Mouse (Mus musculus): ENCODE data around the gene Rag1. TPM values are rescaled to one million over a fixed set of nuclear protein-coding genes. Genes with fewer than 3 reads are reported as not detected.

Gene Rag1
- polyA plus RNA-seq, 1 experiment: 11.2 TPM

DNA sequence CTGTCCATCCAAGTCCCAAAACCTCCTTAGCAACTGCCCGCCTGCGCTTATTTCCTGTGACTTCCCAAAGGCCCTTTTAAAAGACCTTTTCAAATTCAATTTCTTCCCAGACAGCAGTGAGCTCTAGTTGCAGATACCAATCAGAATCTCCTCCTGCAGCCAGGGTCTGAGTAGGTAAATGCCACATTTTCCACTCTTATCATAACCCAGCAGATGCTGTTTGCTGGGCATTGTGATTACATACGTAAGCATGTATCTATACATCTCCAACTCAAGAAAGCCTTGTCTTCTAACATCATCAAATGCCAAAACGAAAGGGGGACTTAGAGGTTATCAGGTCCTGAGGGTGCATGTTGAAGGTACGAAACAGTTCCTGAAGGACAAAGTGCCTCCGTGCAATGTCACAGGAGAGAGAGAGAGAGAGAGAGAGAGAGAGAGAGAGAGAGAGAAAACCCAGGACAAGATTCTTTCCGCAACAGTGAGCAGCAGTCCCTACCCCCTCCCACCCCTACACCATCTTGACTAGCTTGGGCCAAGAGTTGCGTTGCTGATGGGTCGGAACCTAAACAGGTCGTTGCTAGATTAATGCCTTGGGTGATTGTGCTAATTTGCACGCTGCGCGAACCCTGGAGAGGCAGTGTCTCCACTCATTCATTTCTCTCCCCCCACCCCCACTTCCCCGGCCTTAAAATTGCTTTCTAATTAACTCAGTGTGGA is 3.1 kb upstream of the Rag1 start:
- TF ChIP-seq POLR2A (IDR thresholded peaks at IDR 0.05; ENCODE audit: borderline replicate concordance, control insufficient read depth, low read depth, low read length): no peak
- no peak for TF ChIP-seq CTCF (IDR thresholded peaks at IDR 0.05; ENCODE audit: control insufficient read depth, insufficient read depth, low read length)
- no peak overlapping the region for H3K27ac ChIP-seq (ENCODE audit: control insufficient read depth, insufficient read depth, low read depth, low read length, poor library complexity)
- WGBS: 41% methylated on average over 14 of the region's 14 CpGs
- H3K4me3 ChIP-seq (replicated peaks; ENCODE audit: control insufficient read depth, low read depth, low read length): no peak overlapping the region
- H3K4me1 ChIP-seq (ENCODE audit: control insufficient read depth, insufficient read depth, low read length): no peaks in the 10 kb centered on the region; the same call in 1 of the 2 replicates

- WGBS: 44% methylated on average over 1 of the region's 1 CpGs
- H3K4me1 ChIP-seq (ENCODE audit: control insufficient read depth, insufficient read depth, low read length): no peaks in the 10 kb centered on the region; the same call in 1 of the 2 replicates
- no peak overlapping the region for H3K4me3 ChIP-seq (replicated peaks; ENCODE audit: control insufficient read depth, low read depth, low read length)
- no peak overlapping the region for H3K27ac ChIP-seq (ENCODE audit: control insufficient read depth, insufficient read depth, low read depth, low read length, poor library complexity)
- TF ChIP-seq CTCF (IDR thresholded peaks at IDR 0.05; ENCODE audit: control insufficient read depth, insufficient read depth, low read length) (no peak), POLR2A (IDR thresholded peaks at IDR 0.05; ENCODE audit: borderline replicate concordance, control insufficient read depth, low read depth, low read length) (no peak)
These were observed 1.1 kb upstream of the Rag1 start for GRCm38 (mm10) chr2:101650446-101650845.

DNA sequence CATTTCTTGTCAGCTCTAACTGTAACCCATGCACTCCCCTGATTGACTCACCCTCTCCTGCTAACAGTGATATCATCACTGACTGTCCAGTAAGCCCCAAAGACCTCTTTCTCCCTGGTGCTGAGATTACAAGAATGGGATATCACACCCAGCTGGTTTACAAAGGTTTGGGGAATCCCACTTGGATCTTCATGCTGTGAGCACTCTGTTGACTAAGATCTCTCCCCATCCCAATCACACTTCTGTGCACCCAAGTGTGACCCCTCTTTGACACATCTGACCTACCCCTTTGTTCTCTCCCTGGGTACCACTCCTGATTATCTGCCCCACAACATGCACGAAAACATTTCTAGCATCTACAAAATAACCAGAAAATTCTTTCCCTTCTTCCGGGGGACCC is 940 bp downstream of the Rag1 start:
- TF ChIP-seq POLR2A (IDR thresholded peaks at IDR 0.05; ENCODE audit: borderline replicate concordance, control insufficient read depth, low read depth, low read length) (no peak), CTCF (IDR thresholded peaks at IDR 0.05; ENCODE audit: control insufficient read depth, insufficient read depth, low read length) (no peak)
- no peaks in the 10 kb centered on the region; the same call in 1 of the 2 replicates for H3K4me1 ChIP-seq (ENCODE audit: control insufficient read depth, insufficient read depth, low read length)
- H3K4me3 ChIP-seq (replicated peaks; ENCODE audit: control insufficient read depth, low read depth, low read length): peak overlapping the region; percentile 32
- WGBS: 76% methylated on average over 2 of the region's 2 CpGs
- no peak overlapping the region for H3K27ac ChIP-seq (ENCODE audit: control insufficient read depth, insufficient read depth, low read depth, low read length, poor library complexity)

DNA sequence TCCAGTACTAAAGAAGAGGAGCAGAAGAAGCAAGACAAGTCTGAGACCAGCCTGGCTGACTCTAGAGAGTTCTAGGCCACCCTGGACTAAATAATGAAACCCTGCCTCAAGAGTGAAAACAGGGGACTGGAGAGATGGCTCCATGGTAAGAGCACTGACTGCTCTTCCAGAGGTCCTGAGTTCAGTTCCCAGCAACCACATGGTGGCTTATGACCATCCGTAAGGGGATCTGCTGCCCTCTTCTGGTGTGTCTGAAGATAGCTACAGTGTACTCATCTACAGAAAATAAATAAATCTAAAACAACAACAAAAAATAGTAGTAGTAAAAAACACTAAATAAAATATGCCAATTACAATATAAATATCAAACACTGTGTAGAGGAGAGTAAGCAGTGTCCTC is 3.5 kb downstream of the Rag1 start:
- Histone ChIP-seq H3K4me3 (replicated peaks; ENCODE audit: control insufficient read depth, low read depth, low read length) (no peak overlapping the region), H3K27ac (ENCODE audit: control insufficient read depth, insufficient read depth, low read depth, low read length, poor library complexity) (no peak overlapping the region), H3K4me1 (ENCODE audit: control insufficient read depth, insufficient read depth, low read length) (no peaks in the 10 kb centered on the region; the same call in 1 of the 2 replicates)
- WGBS: 74% methylated on average over 1 of the region's 1 CpGs
- TF ChIP-seq CTCF (IDR thresholded peaks at IDR 0.05; ENCODE audit: control insufficient read depth, insufficient read depth, low read length): no peak
- TF ChIP-seq POLR2A (IDR thresholded peaks at IDR 0.05; ENCODE audit: borderline replicate concordance, control insufficient read depth, low read depth, low read length): no peak

- TF ChIP-seq CTCF (IDR thresholded peaks at IDR 0.05; ENCODE audit: control insufficient read depth, insufficient read depth, low read length): no peak
- no peak for TF ChIP-seq POLR2A (IDR thresholded peaks at IDR 0.05; ENCODE audit: borderline replicate concordance, control insufficient read depth, low read depth, low read length)
- 81% methylated on average over 3 of the region's 3 CpGs for WGBS
- H3K27ac ChIP-seq (ENCODE audit: control insufficient read depth, insufficient read depth, low read depth, low read length, poor library complexity): no peak overlapping the region
- H3K4me1 ChIP-seq (ENCODE audit: control insufficient read depth, insufficient read depth, low read length): no peaks in the 10 kb centered on the region
- H3K4me3 ChIP-seq (replicated peaks; ENCODE audit: control insufficient read depth, low read depth, low read length): no peak overlapping the region
These were observed 9.4 kb downstream of the Rag1 start for GRCm38 (mm10) chr2:101639840-101640350.

GRCm38 (mm10) chr2:101638979-101639839 is 10.1 kb downstream of the Rag1 start:
- Histone ChIP-seq H3K27ac (ENCODE audit: control insufficient read depth, insufficient read depth, low read depth, low read length, poor library complexity) (no peak overlapping the region), H3K4me1 (ENCODE audit: control insufficient read depth, insufficient read depth, low read length) (no peaks in the 10 kb centered on the region), H3K4me3 (replicated peaks; ENCODE audit: control insufficient read depth, low read depth, low read length) (no peak overlapping the region)
- 86% methylated on average over 7 of the region's 7 CpGs for WGBS
- TF ChIP-seq CTCF (IDR thresholded peaks at IDR 0.05; ENCODE audit: control insufficient read depth, insufficient read depth, low read length) (no peak), POLR2A (IDR thresholded peaks at IDR 0.05; ENCODE audit: borderline replicate concordance, control insufficient read depth, low read depth, low read length) (no peak)

DNA sequence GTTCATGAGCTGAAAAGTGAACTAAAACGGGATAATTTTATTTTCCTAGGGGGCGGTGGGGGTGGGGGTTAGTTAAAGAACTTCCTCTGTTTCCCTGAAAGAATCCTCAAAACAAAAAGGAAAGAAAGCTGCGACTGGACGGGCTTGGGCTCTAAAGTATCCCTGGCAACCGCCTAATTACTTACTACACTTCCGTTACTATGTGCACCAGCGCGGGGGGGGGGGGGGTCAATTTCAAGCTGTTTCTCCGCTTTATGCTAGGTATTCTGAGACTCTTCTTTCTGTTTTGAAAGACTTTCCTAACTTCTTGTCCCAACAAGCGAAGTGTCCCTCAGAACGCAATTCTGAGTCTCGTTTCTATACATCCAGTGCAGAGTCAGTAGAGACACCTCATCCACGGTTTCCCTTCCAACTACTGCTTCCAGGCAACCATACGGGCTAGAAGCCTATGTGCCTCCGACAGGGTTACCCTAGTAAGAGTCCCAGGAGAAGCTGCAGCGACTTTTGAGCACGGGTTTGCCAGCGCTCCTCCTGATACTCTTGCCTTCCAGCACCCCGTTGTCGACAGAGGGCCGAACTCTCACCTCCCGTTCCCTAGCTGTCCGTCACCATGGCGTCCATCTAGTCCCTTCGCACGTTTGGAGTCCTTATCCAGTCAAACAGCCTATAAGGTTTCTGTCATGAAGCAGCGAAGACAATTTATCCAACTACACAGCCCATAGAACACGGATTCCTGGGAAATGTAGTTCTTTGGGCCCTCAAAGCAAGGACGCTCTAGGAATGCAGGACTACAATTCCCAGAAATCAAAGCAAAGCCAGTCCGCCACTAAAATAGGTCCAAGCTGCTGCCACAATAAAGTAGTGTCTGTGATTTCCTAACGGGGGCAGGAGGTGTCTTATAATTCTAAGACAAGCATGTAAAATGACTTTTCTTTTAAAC is 20.7 kb downstream of the Rag1 start:
- Histone ChIP-seq H3K4me3 (replicated peaks; ENCODE audit: control insufficient read depth, low read depth, low read length) (peak overlapping the region; percentile 99), H3K27ac (ENCODE audit: control insufficient read depth, insufficient read depth, low read depth, low read length, poor library complexity) (peak overlapping the region; percentile 54), H3K4me1 (ENCODE audit: control insufficient read depth, insufficient read depth, low read length) (no peaks in the 10 kb centered on the region; the same call in 1 of the 2 replicates)
- 5% methylated on average over 31 of the region's 31 CpGs for WGBS
- TF ChIP-seq POLR2A (IDR thresholded peaks at IDR 0.05; ENCODE audit: borderline replicate concordance, control insufficient read depth, low read depth, low read length) (0 out of 2 replicates have a peak, but pooled peaks have one; percentile 35), CTCF (IDR thresholded peaks at IDR 0.05; ENCODE audit: control insufficient read depth, insufficient read depth, low read length) (no peak)
